Mouse (Mus musculus) forebrain, embryonic 16.5 days (tissue): ENCODE results near the gene Unc45a. TPM values are rescaled to one million over a fixed set of nuclear protein-coding genes. Genes with fewer than 3 reads are reported as not detected.

Source experiments
- ATAC-seq: fragments of 200-750 bp; cut with Nextera tagmentation; 2 replicates; pipeline ENCODE4 v1.8.0; 2017; ENCODE audit warnings: mild to moderate bottlenecking, moderate library complexity
- H3K27ac ChIP-seq: fragments of 300-500 bp; sonication (generic); 2 replicates; pipeline ENCODE4 v1.5.1; 2014; ENCODE audit warnings: low read length, control low read depth
- H3K27me3 ChIP-seq: fragments of 300-500 bp; sonication (generic); replicated peaks from 2 replicates; pipeline ENCODE4 v1.6.1; 2014; ENCODE audit warnings: low read length; ENCODE audit not compliant: control insufficient read depth, insufficient read depth
- H3K36me3 ChIP-seq: fragments of 300-500 bp; sonication (generic); 2 replicates; pipeline ENCODE4 v1.6.1; 2014; ENCODE audit not compliant: control insufficient read depth, insufficient read depth
- H3K4me1 ChIP-seq: fragments of 300-500 bp; sonication (generic); replicated peaks from 2 replicates; pipeline ENCODE4 v1.6.1; 2014; ENCODE audit warnings: low read length; ENCODE audit not compliant: control insufficient read depth, insufficient read depth
- H3K4me2 ChIP-seq: fragments of 300-500 bp; sonication (generic); 2 replicates; pipeline ENCODE4 v1.6.1; 2014; ENCODE audit warnings: mild to moderate bottlenecking, low read length, control low read depth
- H3K4me3 ChIP-seq: fragments of 300-500 bp; sonication (generic); replicated peaks from 2 replicates; pipeline ENCODE4 v1.5.1; 2014; ENCODE audit warnings: mild to moderate bottlenecking, low read length, control low read depth
- H3K9ac ChIP-seq: fragments of 300-500 bp; sonication (generic); replicated peaks from 2 replicates; pipeline ENCODE4 v1.6.1; 2014; ENCODE audit warnings: low read depth, low read length, control low read depth
- H3K9me3 ChIP-seq: fragments of 300-500 bp; sonication (generic); 2 replicates; pipeline ENCODE4 v1.6.1; 2016; ENCODE audit warnings: low read length; ENCODE audit not compliant: control insufficient read depth
- WGBS: fragments of 180-500 bp; shearing (Covaris S2); extraction: QIAGEN DNeasy Blood & Tissue Kit; methylation state at CpG from one replicate; pipeline ENCODE4 v1.1.7; 2014; 5-methylcytosine and 5-hydroxymethylcytosine counted together
- polyA plus RNA-seq: library from polyadenylated mRNA; unstranded; fragments of >200 nt; fragmentation: Nextera tagmentation; extraction: Ambion mirVana; gene quantifications from 2 replicates; pipeline ENCODE4 v1.2.1, GENCODE M21; 2015

Unc45a gene
- polyA plus RNA-seq, 1 experiment from 2014 or later = 56.3 TPM

- no peak for ATAC-seq
- Histone ChIP-seq H3K27me3 (no peaks in the 10 kb centered on the region), H3K27ac (no peak overlapping the region), H3K9me3 (no peaks in the 10 kb centered on the region), H3K36me3 (no peaks in the 10 kb centered on the region), H3K9ac (no peak overlapping the region), H3K4me1 (0 out of 2 replicates have a peak, but pooled peaks cover 3% of the 10 kb centered on the region), H3K4me2 (no peak overlapping the region), H3K4me3 (no peak overlapping the region)
- 90% methylated on average over 9 of the region's 9 CpGs for WGBS
Observed at GRCm38 (mm10) chr7:80375376-80376039, 34.7 kb upstream of the Unc45a start.

- H3K36me3 ChIP-seq = no peaks in the 10 kb centered on the region
- 90% methylated on average over 3 of the region's 3 CpGs for WGBS
Observed at GRCm38 (mm10) chr7:80374733-80375132, 33.9 kb upstream of the Unc45a start.

GRCm38 (mm10) chr7:80374280-80374679 lies 33.5 kb upstream of the Unc45a start:
- WGBS = 66% methylated on average over 3 of the region's 3 CpGs
- H3K9ac ChIP-seq = no peak overlapping the region
- peaks cover 15% of the 10 kb centered on the region for H3K4me1 ChIP-seq
- no peak overlapping the region for H3K4me3 ChIP-seq
- H3K27me3 ChIP-seq = no peaks in the 10 kb centered on the region
- no peak overlapping the region for H3K27ac ChIP-seq
- H3K36me3 ChIP-seq = no peaks in the 10 kb centered on the region
- H3K4me2 ChIP-seq = no peak overlapping the region
- ATAC-seq = no peak
- H3K9me3 ChIP-seq = no peaks in the 10 kb centered on the region

More at GRCm38 (mm10) chr7:80374733-80375132, 33.9 kb upstream of the Unc45a start:
- Histone ChIP-seq H3K27me3 (no peaks in the 10 kb centered on the region), H3K9ac (no peak overlapping the region), H3K4me3 (no peak overlapping the region), H3K4me1 (peaks cover 10% of the 10 kb centered on the region), H3K4me2 (no peak overlapping the region), H3K9me3 (no peaks in the 10 kb centered on the region), H3K27ac (no peak overlapping the region)
- no peak for ATAC-seq

- peaks cover 19% of the 10 kb centered on the region for H3K4me1 ChIP-seq
- H3K27ac ChIP-seq = no peak overlapping the region
- H3K4me3 ChIP-seq = no peak overlapping the region
- ATAC-seq = no peak
- H3K4me2 ChIP-seq = no peak overlapping the region
- H3K27me3 ChIP-seq = no peaks in the 10 kb centered on the region
- H3K9me3 ChIP-seq = no peaks in the 10 kb centered on the region
- H3K9ac ChIP-seq = no peak overlapping the region
- no peaks in the 10 kb centered on the region for H3K36me3 ChIP-seq
- 63% methylated on average over 12 of the region's 12 CpGs for WGBS
Observed at GRCm38 (mm10) chr7:80373850-80374249, 33.0 kb upstream of the Unc45a start.

- Histone ChIP-seq H3K27me3 (no peaks in the 10 kb centered on the region), H3K27ac (no peak overlapping the region), H3K9me3 (no peaks in the 10 kb centered on the region), H3K9ac (no peak overlapping the region), H3K36me3 (peaks cover under 1% of the 10 kb centered on the region; the same call in 1 of the 2 replicates), H3K4me2 (no peak overlapping the region), H3K4me3 (no peak overlapping the region), H3K4me1 (peaks cover 19% of the 10 kb centered on the region)
- 84% methylated on average over 4 of the region's 4 CpGs for WGBS
- no peak for ATAC-seq
Observed at GRCm38 (mm10) chr7:80373352-80373751, 32.5 kb upstream of the Unc45a start.

GRCm38 (mm10) chr7:80372667-80373066 lies 31.9 kb upstream of the Unc45a start:
- Histone ChIP-seq H3K9me3 (no peaks in the 10 kb centered on the region), H3K9ac (no peak overlapping the region), H3K27me3 (no peaks in the 10 kb centered on the region), H3K4me2 (no peak overlapping the region), H3K36me3 (peaks cover 4% of the 10 kb centered on the region), H3K4me1 (peaks cover 19% of the 10 kb centered on the region), H3K27ac (no peak overlapping the region), H3K4me3 (no peak overlapping the region)
- WGBS = 64% methylated on average over 2 of the region's 2 CpGs
- ATAC-seq = no peak

- ATAC-seq = no peak
- H3K9ac ChIP-seq = no peak overlapping the region
- H3K36me3 ChIP-seq = peaks cover 9% of the 10 kb centered on the region
- H3K9me3 ChIP-seq = no peaks in the 10 kb centered on the region
- no peaks in the 10 kb centered on the region for H3K27me3 ChIP-seq
- H3K4me2 ChIP-seq = no peak overlapping the region
- H3K27ac ChIP-seq = no peak overlapping the region
- H3K4me3 ChIP-seq = no peak overlapping the region
- H3K4me1 ChIP-seq = peaks cover 19% of the 10 kb centered on the region
- 88% methylated on average over 3 of the region's 3 CpGs for WGBS
Observed at GRCm38 (mm10) chr7:80372166-80372565, 31.4 kb upstream of the Unc45a start.

- ATAC-seq = peak; percentile 87
- peak within 1 kb of the TSS; percentile 83 for H3K27ac ChIP-seq
- peak within 1 kb of the TSS; percentile 89 for H3K4me3 ChIP-seq
- WGBS = under 1% methylated on average over 73 of the region's 86 CpGs
- H3K36me3 ChIP-seq = peaks cover 18% of the 10 kb centered on the region
- H3K4me1 ChIP-seq = peaks cover 19% of the 10 kb centered on the region
- peak within 1 kb of the TSS; percentile 93 for H3K9ac ChIP-seq
- peak within 1 kb of the TSS; percentile 78 for H3K4me2 ChIP-seq
- H3K9me3 ChIP-seq = no peaks in the 10 kb centered on the region
- H3K27me3 ChIP-seq = no peaks in the 10 kb centered on the region
Observed at GRCm38 (mm10) chr7:80371041-80371751, 30.4 kb upstream of the Unc45a start, which contains the start of gene Man2a2. Gene Man2a2, minus strand, starts transcription at chr7:80371375.

GRCm38 (mm10) chr7:80370649-80371040 lies 29.8 kb upstream of the Unc45a start:
- Histone ChIP-seq H3K4me3 (peak overlapping the region; percentile 89), H3K27ac (peak overlapping the region; percentile 83), H3K27me3 (no peaks in the 10 kb centered on the region), H3K4me2 (peak overlapping the region; percentile 78), H3K4me1 (peaks cover 19% of the 10 kb centered on the region), H3K9ac (peak overlapping the region; percentile 93), H3K9me3 (no peaks in the 10 kb centered on the region), H3K36me3 (peaks cover 22% of the 10 kb centered on the region)
- under 1% methylated on average over 31 of the region's 31 CpGs for WGBS
- peak; percentile 64 for ATAC-seq
